Mouse (Mus musculus) liver, embryonic 14.5 days (tissue): ENCODE results near the gene Magix. TPM values are rescaled to one million over a fixed set of nuclear protein-coding genes. Genes with fewer than 3 reads are reported as not detected.

Experiments used
- ATAC-seq: fragments of 200-750 bp; cut with Nextera tagmentation; 2 replicates; pipeline ENCODE4 v1.8.0; 2017; ENCODE audit warnings: moderate number of reproducible peaks, mild to moderate bottlenecking, moderate library complexity; ENCODE audit not compliant: insufficient read depth
- DNase-seq, 3 experiments: peaks; one replicate each; pipeline ENCODE4 v3.0.0-alpha.2; 2012 to 2013; ENCODE audit warnings: low read depth in 3 of 3, low spot score in 3 of 3
- H3K27ac ChIP-seq: fragments of 300-500 bp; sonication (generic); 2 replicates; pipeline ENCODE4 v1.5.1; 2014; ENCODE audit warnings: moderate library complexity, mild to moderate bottlenecking, control low read depth, inconsistent platforms
- H3K27me3 ChIP-seq: fragments of 300-500 bp; sonication (generic); 2 replicates; pipeline ENCODE4 v1.6.1; 2014; ENCODE audit warnings: mild to moderate bottlenecking, low read length, moderate library complexity; ENCODE audit not compliant: control insufficient read depth, insufficient read depth
- H3K36me3 ChIP-seq: fragments of 300-500 bp; sonication (generic); replicated peaks from 2 replicates; pipeline ENCODE4 v1.6.1; 2014; ENCODE audit warnings: low read depth; ENCODE audit not compliant: control insufficient read depth, insufficient read depth
- H3K4me1 ChIP-seq, 2 experiments: fragments of 200-500 bp in 1 of 2; fragments of 300-500 bp in 1 of 2; sonication (generic) in 1 of 2; replicated peaks; 2 replicates each; pipeline ENCODE4 v1.6.1; 2012 to 2014; ENCODE audit warnings: antibody characterized with exemption in 1 of 2, inconsistent platforms in 1 of 2, low read length in 1 of 2; ENCODE audit not compliant: control insufficient read depth in 2 of 2, insufficient read depth in 2 of 2
- H3K4me2 ChIP-seq: fragments of 300-500 bp; sonication (generic); 2 replicates; pipeline ENCODE4 v1.6.1; 2014; ENCODE audit warnings: low read depth, mild to moderate bottlenecking, control low read depth, moderate library complexity
- H3K4me3 ChIP-seq, 2 experiments: fragments of 200-500 bp in 1 of 2; fragments of 300-500 bp in 1 of 2; sonication (generic) in 1 of 2; 2 replicates each; pipeline ENCODE4 v1.5.1; 2012 to 2014; ENCODE audit warnings: low read depth in 2 of 2, low read length in 2 of 2, mild to moderate bottlenecking in 2 of 2, control low read depth in 1 of 2, inconsistent platforms in 1 of 2, moderate library complexity in 1 of 2; ENCODE audit not compliant: insufficient read depth in 1 of 2
- H3K9ac ChIP-seq: fragments of 300-500 bp; sonication (generic); replicated peaks from 2 replicates; pipeline ENCODE4 v1.6.1; 2014; ENCODE audit warnings: mild to moderate bottlenecking, control low read depth, moderate library complexity
- H3K9me3 ChIP-seq: fragments of 300-500 bp; sonication (generic); 2 replicates; pipeline ENCODE4 v1.6.1; 2016; ENCODE audit warnings: low read length, mixed read lengths; ENCODE audit not compliant: control insufficient read depth
- CTCF ChIP-seq: IDR thresholded peaks from 2 replicates; pipeline ENCODE4 v1.5.1; 2016; ENCODE audit warnings: antibody characterized with exemption, low read depth, control low read depth
- EP300 ChIP-seq: IDR thresholded peaks from 2 replicates; pipeline ENCODE4 v1.6.1; 2016; ENCODE audit warnings: antibody characterized with exemption, low read depth
- WGBS: fragments of 180-500 bp; shearing (Covaris S2); extraction: QIAGEN DNeasy Blood & Tissue Kit; methylation state at CpG from one replicate; pipeline ENCODE4 v1.1.7; 2014; ENCODE audit not compliant: insufficient replicate concordance; 5-methylcytosine and 5-hydroxymethylcytosine counted together
- polyA plus RNA-seq, 2 experiments: library from polyadenylated mRNA; depleted of rRNA in 1 of 2; stranded (reverse) in 1 of 2; unstranded in 1 of 2; fragments of >200 nt; fragmentation: Nextera tagmentation in 1 of 2; extraction: Ambion mirVana in 1 of 2; gene quantifications; 2 replicates each; pipeline versions ENCODE4 v1.2.1 to v1.2.3; 2012 to 2014

Magix gene
- polyA plus RNA-seq, 2 experiments, result 0.04 TPM; not detected in 1

GRCm38 (mm10) chrX:7673578-7674281 is 7.3 kb downstream of the Magix start:
- ATAC-seq (peak; percentile 47), DNase-seq (no peak)
- 21% methylated on average over 12 of the region's 12 CpGs for WGBS
- H3K9ac ChIP-seq, result no peak overlapping the region; the same call in 1 of the 2 replicates
- H3K4me1 ChIP-seq, result peaks cover 0 to 15% of the 10 kb centered on the region in 2 experiments; a peak in 2 of 4 replicates
- H3K4me2 ChIP-seq, result peak overlapping the region; percentile 62
- no peaks in the 10 kb centered on the region for H3K36me3 ChIP-seq
- H3K27me3 ChIP-seq, result no peaks in the 10 kb centered on the region
- H3K27ac ChIP-seq, result no peak overlapping the region
- no peak for TF ChIP-seq EP300
- no peak for TF ChIP-seq CTCF
- no peak overlapping the region for H3K4me3 ChIP-seq
- H3K9me3 ChIP-seq, result no peaks in the 10 kb centered on the region

GRCm38 (mm10) chrX:7672739-7673138 is 8.3 kb downstream of the Magix start:
- no peak overlapping the region for H3K4me2 ChIP-seq
- H3K27ac ChIP-seq, result no peak overlapping the region
- no peak overlapping the region for H3K4me3 ChIP-seq
- TF ChIP-seq CTCF, result no peak
- no peak for TF ChIP-seq EP300
- H3K9me3 ChIP-seq, result no peaks in the 10 kb centered on the region
- H3K27me3 ChIP-seq, result no peaks in the 10 kb centered on the region
- no peak for ATAC-seq
- DNase-seq, result no peak
- peaks cover 0 to 15% of the 10 kb centered on the region in 2 experiments; a peak in 2 of 4 replicates for H3K4me1 ChIP-seq
- no peak overlapping the region for H3K9ac ChIP-seq
- WGBS, result 33% methylated on average over 6 of the region's 6 CpGs
- no peaks in the 10 kb centered on the region for H3K36me3 ChIP-seq

DNA sequence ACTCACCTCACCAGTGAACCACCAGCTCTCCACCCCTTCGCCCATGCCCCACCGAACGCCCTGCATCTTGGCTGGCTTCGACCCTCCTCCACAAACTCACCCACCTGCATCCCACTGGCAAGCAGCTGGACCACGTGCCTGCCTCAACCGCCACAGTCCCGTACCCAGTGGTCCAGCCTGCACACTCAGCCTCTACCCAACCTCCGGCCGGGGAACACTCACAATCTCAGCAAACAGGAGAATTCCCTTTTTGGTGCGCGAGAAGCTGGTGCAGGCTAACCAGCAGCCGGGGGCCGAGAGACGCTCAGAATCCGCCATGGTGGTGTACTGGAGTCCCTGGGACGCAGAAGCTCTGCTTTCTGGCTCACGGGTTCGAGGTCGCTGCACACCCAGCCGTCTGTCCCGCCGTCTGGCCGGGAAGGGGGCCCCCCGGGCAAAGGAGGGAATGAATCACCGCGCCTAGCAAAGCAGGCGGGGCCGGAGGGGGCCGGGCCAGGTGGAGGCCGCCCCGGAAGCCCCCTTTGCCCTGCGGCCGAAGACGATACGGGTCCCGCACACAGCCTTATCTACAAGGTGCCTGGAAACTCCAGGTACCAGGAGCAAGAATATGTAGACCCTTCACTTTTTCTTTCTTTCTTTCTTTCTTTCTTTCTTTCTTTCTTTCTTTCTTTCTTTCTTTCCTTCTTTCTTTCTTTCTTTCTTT is 10.0 kb downstream of the Magix start, which contains the start of gene Plp2:
Gene Plp2, minus strand, starts transcription at position 470 of the 703 bp plus-strand sequence.
- peak within 1 kb of the TSS; percentile 65 for H3K4me2 ChIP-seq
- H3K27ac ChIP-seq, result no peak within 1 kb of the TSS
- H3K4me1 ChIP-seq, result peaks cover 0 to 15% of the 10 kb centered on the region in 2 experiments; a peak in 2 of 4 replicates
- 16% methylated on average over 30 of the region's 36 CpGs for WGBS
- no peaks in the 10 kb centered on the region for H3K27me3 ChIP-seq
- H3K9me3 ChIP-seq, result no peaks in the 10 kb centered on the region
- DNase-seq (no peak), ATAC-seq (peak; percentile 34)
- H3K36me3 ChIP-seq, result no peaks in the 10 kb centered on the region
- peak within 1 kb of the TSS; percentile 23 for H3K9ac ChIP-seq
- H3K4me3 ChIP-seq, result peak within 1 kb of the TSS; percentile 50 to 72
- TF ChIP-seq CTCF (no peak), EP300 (no peak)

GRCm38 (mm10) chrX:7670390-7670881 is 10.6 kb downstream of the Magix start:
- no peak for TF ChIP-seq EP300
- TF ChIP-seq CTCF, result no peak
- H3K9ac ChIP-seq, result peak overlapping the region; percentile 23
- peaks cover 0 to 15% of the 10 kb centered on the region in 2 experiments; a peak in 2 of 4 replicates for H3K4me1 ChIP-seq
- H3K36me3 ChIP-seq, result no peaks in the 10 kb centered on the region
- ATAC-seq (peak; percentile 72), DNase-seq (no peak)
- no peaks in the 10 kb centered on the region for H3K27me3 ChIP-seq
- H3K4me3 ChIP-seq, result peak overlapping the region; percentile 50 to 72
- H3K9me3 ChIP-seq, result no peaks in the 10 kb centered on the region
- no peak overlapping the region for H3K27ac ChIP-seq
- 11% methylated on average over 14 of the region's 19 CpGs for WGBS
- peak overlapping the region; percentile 65 for H3K4me2 ChIP-seq
